Comparison of ENCODE assay signal across 12 mouse cellular contexts in genomic region chr19:55768889-55769288, GRCm38 (mm10). TPM values are rescaled to one million over a fixed set of nuclear protein-coding genes. Genes with fewer than 3 reads are reported as not detected.
A peak's percentile ranks its signal among the peaks of the same experiment; 100 is the strongest.
DNase-seq lines count a peak whose midpoint lies in the region; ATAC-seq and TF ChIP-seq lines count a peak whose summit lies in the region.
"Had no signal": no experiment of that assay in that cellular context is flagged by ENCODE, and none has a peak within 500 bp of the region (broad histone marks: within the 10 kb centered on the region; RNA-seq: fewer than 3 reads in every experiment).

No protein-coding gene starts in this region.

- WGBS in lung, embryonic 14.5 days: 61% methylated on average over 11 of the region's 11 CpGs
- WGBS in spleen, adult 2 months: 7% methylated on average over 11 of the region's 11 CpGs

- no peak overlapping the region for H3K4me3 ChIP-seq in lung, embryonic 14.5 days (ENCODE audit: low read depth, low read length)
- no peak overlapping the region for H3K4me3 ChIP-seq in G1E (ENCODE audit: low read depth, low read length)
- H3K4me3 ChIP-seq in spleen, adult 2 months (ENCODE audit: extremely low read depth, insufficient read depth, insufficient read length): no peak overlapping the region
- H3K4me3 ChIP-seq: forebrain, embryonic 10.5 days; neural tube, embryonic 12.5 days had no signal

- no peak overlapping the region for H3K27ac ChIP-seq in lung, embryonic 14.5 days (ENCODE audit: low read depth)
- H3K27ac ChIP-seq in spleen, adult 2 months (ENCODE audit: insufficient read depth, low read length): no peak overlapping the region
- H3K27ac ChIP-seq: forebrain, embryonic 10.5 days; neural tube, embryonic 12.5 days had no signal

- no peak overlapping the region for H3K9ac ChIP-seq in lung, embryonic 14.5 days
- H3K9ac ChIP-seq: neural tube, embryonic 12.5 days had no signal

- H3K9me3 ChIP-seq in lung, embryonic 14.5 days (ENCODE audit: low read depth, low read length): no peaks in the 10 kb centered on the region
- no peaks in the 10 kb centered on the region for H3K9me3 ChIP-seq in G1E (replicated peaks)
- H3K9me3 ChIP-seq: forebrain, embryonic 10.5 days; neural tube, embryonic 12.5 days had no signal

- H3K27me3 ChIP-seq in lung, embryonic 14.5 days (ENCODE audit: insufficient read depth, low read length): no peaks in the 10 kb centered on the region
- H3K27me3 ChIP-seq in G1E (ENCODE audit: insufficient read depth, low read length): peaks cover 29% of the 10 kb centered on the region
- no peaks in the 10 kb centered on the region; the same call in 1 of the 2 replicates for H3K27me3 ChIP-seq in spleen, adult 2 months (ENCODE audit: control insufficient read depth, insufficient read depth, low read length)
- H3K27me3 ChIP-seq: neural tube, embryonic 12.5 days had no signal

- no peaks in the 10 kb centered on the region for H3K36me3 ChIP-seq in lung, embryonic 14.5 days (ENCODE audit: insufficient read depth)
- no peaks in the 10 kb centered on the region for H3K36me3 ChIP-seq in G1E (replicated peaks)
- no peaks in the 10 kb centered on the region for H3K36me3 ChIP-seq in spleen, adult 2 months (ENCODE audit: control insufficient read depth, insufficient read depth, low read length)
- H3K36me3 ChIP-seq: neural tube, embryonic 12.5 days had no signal

- TF ChIP-seq POLR2A in spleen, adult 2 months (IDR thresholded peaks at IDR 0.05; ENCODE audit: low read depth, low read length): no peak

- no peak overlapping the region for H3K4me2 ChIP-seq in lung, embryonic 14.5 days
- H3K4me2 ChIP-seq: neural tube, embryonic 12.5 days had no signal

- peaks cover 9% of the 10 kb centered on the region; the same call in 1 of the 2 replicates for H3K4me1 ChIP-seq in lung, embryonic 14.5 days (ENCODE audit: insufficient read depth)
- H3K4me1 ChIP-seq in G1E (ENCODE audit: insufficient read depth, low read depth, low read length): peaks cover 8% of the 10 kb centered on the region
- peaks cover 10% of the 10 kb centered on the region; the same call in 1 of the 2 replicates for H3K4me1 ChIP-seq in spleen, adult 2 months (ENCODE audit: control insufficient read depth, insufficient read depth, insufficient read length)

- 0 out of 2 replicates have a peak, but pooled peaks have one; percentile 35 for ATAC-seq in lung, embryonic 14.5 days (ENCODE audit: insufficient read depth)
- peak; percentile 66 for ATAC-seq in G1E (ENCODE audit: extremely low read depth, insufficient number of reproducible peaks, low FRiP score, poor library complexity, severe bottlenecking)
- ATAC-seq: activated CD4-positive, CD25-positive, alpha-beta regulatory T cell, adult 4 months had no signal

- DNase-seq in lung, embryonic 14.5 days: no peak
- no peak for DNase-seq in lung, postnatal 14 days
- DNase-seq in G1E (ENCODE audit: low spot score): no peak
- peak; percentile 72 for DNase-seq in induced T-regulatory cell, adult 2 months (ENCODE audit: low read depth)
- DNase-seq in spleen, adult 2 months (ENCODE audit: low read depth in 1 of 2, low spot score in 2 of 2): peak; percentile 54 to 85
- no peak for DNase-seq in ovary, adult 18-20 months (ENCODE audit: low spot score)
- DNase-seq in cerebellum, adult 18-20 months: no peak
- DNase-seq: cerebellum, adult 11-12 months; lung, postnatal 10 days had no signal

- no peak for TF ChIP-seq CTCF in lung, embryonic 14.5 days (IDR thresholded peaks at IDR 0.05; ENCODE audit: low read depth)
- TF ChIP-seq CTCF in G1E (IDR thresholded peaks at IDR 0.05; ENCODE audit: low read depth, low read length): no peak
- TF ChIP-seq CTCF in spleen, adult 2 months (IDR thresholded peaks at IDR 0.05; ENCODE audit: extremely low read depth, insufficient read depth, insufficient read length, insufficient replicate concordance): no peak

RNA-seq across cellular contexts. Expression of gene Tcf7l2, which starts 27.3 kb away (rescaled TPM):
- polyA plus RNA-seq in lung, embryonic 14.5 days (2014; fragmentation: Nextera tagmentation; extraction: Ambion mirVana): 57.1 and 58.5 TPM in 2 replicates
- total RNA-seq in G1E (2014; fragmentation: Nextera tagmentation) (16.9 and 18.5 TPM in 2 replicates), G1E (2017) (1.2 and 2.3 TPM in 2 replicates)
- 9.8 and 13.0 TPM in 2 replicates for polyA plus RNA-seq in G1E (2012)
- polyA plus RNA-seq in spleen, adult 2 months (2012; rRNA removed): 11.3 and 12.1 TPM in 2 replicates

Comparison
In these comparisons a context has a peak if more than half of its experiments do, and no peak if none do; other contexts are left out.
1. DNase-seq: peak in induced T-regulatory cell, adult 2 months (single experiment) and spleen, adult 2 months (2 of 2); none in lung, embryonic 14.5 days (single experiment), lung, postnatal 14 days (single experiment), G1E (single experiment), ovary, adult 18-20 months (single experiment) and cerebellum, adult 18-20 months (0 of 2).